Mouse (Mus musculus): ENCODE data around the gene Efcab6. TPM values are rescaled to one million over a fixed set of nuclear protein-coding genes. Genes with fewer than 3 reads are reported as not detected.

The Efcab6 gene
- polyA plus RNA-seq (2017; shearing (Covaris generic)), result not detected

GRCm38 (mm10) chr15:84065140-84065539 is at the start of gene Efcab6:
TSS of gene Efcab6 (minus strand) at chr15:84065379.

GRCm38 (mm10) chr15:84105105-84105923 is 40.1 kb upstream of the Efcab6 start, which contains the start of gene Sult4a1:
TSS of gene Sult4a1 (minus strand) at chr15:84105754.

Other genes starting within 250 kb of the Efcab6 start
- gene Sult4a1, start 40.4 kb upstream of the Efcab6 start, polyA plus RNA-seq (2017; shearing (Covaris generic)), result not detected
- gene Pnpla5, start 57.8 kb upstream of the Efcab6 start, polyA plus RNA-seq (2017; shearing (Covaris generic)), result not detected
- gene Pnpla3, start 102.5 kb upstream of the Efcab6 start, polyA plus RNA-seq (2017; shearing (Covaris generic)), result not detected
- 139 TPM for gene Samm50, start 126.9 kb upstream of the Efcab6 start, polyA plus RNA-seq (2017; shearing (Covaris generic))
- 1.6 TPM for gene Parvb, start 166.7 kb upstream of the Efcab6 start, polyA plus RNA-seq (2017; shearing (Covaris generic))

Data from CD4-positive, CD25-positive, alpha-beta regulatory T cell, adult 9 weeks (primary cell).